Comparison of ENCODE assay signal across 22 mouse cellular contexts in the genomic region with DNA sequence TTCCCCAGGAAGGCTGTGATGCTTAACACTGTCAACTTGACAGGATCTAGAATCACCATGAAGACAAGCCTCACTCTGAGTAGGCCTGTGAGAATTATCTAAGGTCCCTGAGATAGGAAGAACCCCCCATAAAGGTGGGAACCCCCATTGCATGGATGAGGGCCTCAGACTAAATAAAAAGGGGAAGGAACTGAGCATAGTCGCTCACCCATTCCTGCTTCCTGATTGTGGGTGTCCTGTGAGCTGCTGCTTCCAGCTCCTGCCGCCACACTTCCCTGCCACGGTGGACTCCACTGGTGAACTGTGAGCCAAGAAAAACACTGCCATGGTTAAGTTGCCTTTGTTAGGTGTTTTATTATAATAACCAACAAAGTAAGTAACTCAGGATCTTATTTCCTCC.
DNase-seq lines count a peak whose midpoint lies in the region; ATAC-seq lines count a peak whose summit lies in the region.
"Had no signal": no experiment of that assay in that cellular context is flagged by ENCODE, and none has a peak within 500 bp of the region (broad histone marks: within the 10 kb centered on the region; RNA-seq: fewer than 3 reads in every experiment).

No protein-coding gene starts in this region.

- no peaks in the 10 kb centered on the region for H3K36me3 ChIP-seq in splenic B cell, adult 2 months (ENCODE audit: control insufficient read depth, insufficient read depth, low read length, poor library complexity, severe bottlenecking)
- H3K36me3 ChIP-seq in forebrain, embryonic 10.5 days (replicated peaks), result no peaks in the 10 kb centered on the region
- H3K36me3 ChIP-seq: heart, embryonic 10.5 days; heart, embryonic 13.5 days; hindbrain, embryonic 12.5 days; hindbrain, embryonic 15.5 days had no signal

- H3K4me1 ChIP-seq in forebrain, embryonic 10.5 days, result no peaks in the 10 kb centered on the region
- H3K4me1 ChIP-seq: heart, embryonic 13.5 days; hindbrain, embryonic 12.5 days; hindbrain, embryonic 15.5 days had no signal

- no peak overlapping the region for H3K4me3 ChIP-seq in forebrain, embryonic 10.5 days
- H3K4me3 ChIP-seq: gastrocnemius, adult 2 months; heart, adult 2 months; heart, embryonic 10.5 days; heart, embryonic 13.5 days; hindbrain, embryonic 12.5 days; hindbrain, embryonic 15.5 days had no signal

- H3K27ac ChIP-seq in forebrain, embryonic 10.5 days, result no peak overlapping the region
- H3K27ac ChIP-seq: gastrocnemius, adult 2 months; heart, adult 2 months; heart, embryonic 10.5 days; heart, embryonic 13.5 days; hindbrain, embryonic 12.5 days; hindbrain, embryonic 15.5 days had no signal

- DNase-seq in spleen, postnatal 36 days (ENCODE audit: low spot score in 2 of 2), result peak; percentile 8 to 22
- DNase-seq in spleen, postnatal 10 days (ENCODE audit: low spot score in 2 of 2), result no peak
- DNase-seq in splenic B cell, adult 2 months (ENCODE audit: low read depth, low spot score), result peak; percentile 52
- no peak for DNase-seq in kidney, postnatal 36 days
- no peak for DNase-seq in forebrain, embryonic 10.5 days (ENCODE audit: extremely low spot score, low spot score)
- DNase-seq: adrenal gland, postnatal 25 days; cerebellum, adult 11-12 months; cerebellum, adult 8-10 months; cerebellum, postnatal 10 days; cerebellum, postnatal 36 days; forebrain, postnatal 0 days; gastrocnemius, adult 2 months; gastrocnemius, postnatal 14 days; heart, adult 2 months; heart, postnatal 14 days had no signal

- H3K27me3 ChIP-seq in splenic B cell, adult 2 months (ENCODE audit: control insufficient read depth, insufficient read depth, low read length, poor library complexity, severe bottlenecking), result no peaks in the 10 kb centered on the region
- H3K27me3 ChIP-seq in forebrain, embryonic 10.5 days (ENCODE audit: poor library complexity, severe bottlenecking), result no peaks in the 10 kb centered on the region
- H3K27me3 ChIP-seq: heart, embryonic 13.5 days; hindbrain, embryonic 12.5 days; hindbrain, embryonic 15.5 days had no signal

- 88% methylated on average over 3 of the region's 3 CpGs for WGBS in forebrain, embryonic 10.5 days

- peak; percentile 79 for ATAC-seq in granulocyte monocyte progenitor cell, adult 5-6 weeks (replicated peaks; ENCODE audit: poor library complexity, severe bottlenecking)
- ATAC-seq: activated CD4-positive, CD25-positive, alpha-beta regulatory T cell, adult 4 months; forebrain, embryonic 14.5 days; forebrain, postnatal 0 days had no signal

- no peaks in the 10 kb centered on the region for H3K9me3 ChIP-seq in forebrain, embryonic 10.5 days
- H3K9me3 ChIP-seq: heart, embryonic 10.5 days; heart, embryonic 13.5 days; hindbrain, embryonic 12.5 days; hindbrain, embryonic 15.5 days had no signal

Comparison
In these comparisons a context has a peak if more than half of its experiments do, and no peak if none do; other contexts are left out.
1. DNase-seq: peak in spleen, postnatal 36 days (2 of 2) and splenic B cell, adult 2 months (single experiment); none in spleen, postnatal 10 days (0 of 2), kidney, postnatal 36 days (0 of 2) and forebrain, embryonic 10.5 days (single experiment).